Mouse (Mus musculus): ENCODE data around the gene Dock1. TPM values are rescaled to one million over a fixed set of nuclear protein-coding genes. Genes with fewer than 3 reads are reported as not detected.

The Dock1 gene
- 5.7 and 9.2 TPM in 2 replicates for polyA plus RNA-seq (2015; fragmentation: Nextera tagmentation; extraction: Ambion mirVana)

GRCm38 (mm10) chr7:134670312-134671002 is at the start of gene Dock1:
Gene Dock1, plus strand, starts transcription at chr7:134670654.
- Histone ChIP-seq H3K27me3 (replicated peaks) (peaks cover 34% of the 10 kb centered on the region), H3K9ac (replicated peaks) (peak within 1 kb of the TSS; percentile 60), H3K27ac (replicated peaks) (peak within 1 kb of the TSS; percentile 78), H3K4me2 (peak within 1 kb of the TSS; percentile 99), H3K9me3 (replicated peaks) (no peaks in the 10 kb centered on the region), H3K4me3 (replicated peaks) (peak within 1 kb of the TSS; percentile 64), H3K36me3 (no peaks in the 10 kb centered on the region), H3K4me1 (peaks cover 35% of the 10 kb centered on the region)
- 2% methylated on average over 66 of the region's 77 CpGs for WGBS
- peak; percentile 79 for ATAC-seq (ENCODE audit: low FRiP score)

GRCm38 (mm10) chr7:134627906-134628305 is 42.5 kb upstream of the Dock1 start:
- no peak overlapping the region for H3K4me3 ChIP-seq (replicated peaks)
- no peaks in the 10 kb centered on the region for H3K4me1 ChIP-seq
- no peak overlapping the region for H3K4me2 ChIP-seq
- 88% methylated on average over 4 of the region's 4 CpGs for WGBS
- ATAC-seq (ENCODE audit: low FRiP score) = no peak
- no peak overlapping the region for H3K9ac ChIP-seq (replicated peaks)
- H3K9me3 ChIP-seq (replicated peaks) = no peaks in the 10 kb centered on the region
- no peaks in the 10 kb centered on the region for H3K36me3 ChIP-seq
- H3K27ac ChIP-seq (replicated peaks) = no peak overlapping the region
- no peaks in the 10 kb centered on the region for H3K27me3 ChIP-seq (replicated peaks)

GRCm38 (mm10) chr7:134650246-134650830 is 20.1 kb upstream of the Dock1 start:
- H3K27me3 ChIP-seq (replicated peaks) = no peaks in the 10 kb centered on the region
- no peak overlapping the region for H3K4me2 ChIP-seq
- H3K36me3 ChIP-seq = no peaks in the 10 kb centered on the region
- H3K9ac ChIP-seq (replicated peaks) = no peak overlapping the region
- H3K27ac ChIP-seq (replicated peaks) = no peak overlapping the region
- no peaks in the 10 kb centered on the region for H3K4me1 ChIP-seq
- WGBS = 91% methylated on average over 8 of the region's 8 CpGs
- H3K9me3 ChIP-seq (replicated peaks) = no peaks in the 10 kb centered on the region
- ATAC-seq (ENCODE audit: low FRiP score) = no peak
- no peak overlapping the region for H3K4me3 ChIP-seq (replicated peaks)

GRCm38 (mm10) chr7:134651071-134651470 is 19.4 kb upstream of the Dock1 start:
- Histone ChIP-seq H3K9ac (replicated peaks) (no peak overlapping the region), H3K4me2 (no peak overlapping the region), H3K4me1 (no peaks in the 10 kb centered on the region), H3K4me3 (replicated peaks) (no peak overlapping the region), H3K9me3 (replicated peaks) (no peaks in the 10 kb centered on the region), H3K27me3 (replicated peaks) (no peaks in the 10 kb centered on the region), H3K27ac (replicated peaks) (no peak overlapping the region), H3K36me3 (no peaks in the 10 kb centered on the region)
- no peak for ATAC-seq (ENCODE audit: low FRiP score)
- 79% methylated on average over 3 of the region's 3 CpGs for WGBS

GRCm38 (mm10) chr7:134663241-134663640 is 7.2 kb upstream of the Dock1 start:
- 38% methylated on average over 2 of the region's 2 CpGs for WGBS
- H3K9ac ChIP-seq (replicated peaks) = no peak overlapping the region
- no peak overlapping the region for H3K4me3 ChIP-seq (replicated peaks)
- H3K27ac ChIP-seq (replicated peaks) = no peak overlapping the region
- H3K4me2 ChIP-seq = no peak overlapping the region
- ATAC-seq (ENCODE audit: low FRiP score) = no peak
- no peaks in the 10 kb centered on the region for H3K27me3 ChIP-seq (replicated peaks)
- peaks cover 3% of the 10 kb centered on the region; the same call in 1 of the 2 replicates for H3K36me3 ChIP-seq
- no peaks in the 10 kb centered on the region for H3K9me3 ChIP-seq (replicated peaks)
- H3K4me1 ChIP-seq = no peaks in the 10 kb centered on the region

- Histone ChIP-seq H3K9me3 (replicated peaks) (no peaks in the 10 kb centered on the region), H3K9ac (replicated peaks) (no peak overlapping the region), H3K36me3 (no peaks in the 10 kb centered on the region), H3K4me3 (replicated peaks) (no peak overlapping the region), H3K27ac (replicated peaks) (no peak overlapping the region), H3K4me1 (peaks cover 11% of the 10 kb centered on the region), H3K4me2 (no peak overlapping the region), H3K27me3 (replicated peaks) (peaks cover 22% of the 10 kb centered on the region)
- ATAC-seq (ENCODE audit: low FRiP score) = no peak
- 82% methylated on average over 5 of the region's 5 CpGs for WGBS
Measured at GRCm38 (mm10) chr7:134665642-134666282, 4.7 kb upstream of the Dock1 start.

GRCm38 (mm10) chr7:134667271-134667702 is 3.2 kb upstream of the Dock1 start:
- Histone ChIP-seq H3K27me3 (replicated peaks) (peaks cover 34% of the 10 kb centered on the region), H3K9me3 (replicated peaks) (no peaks in the 10 kb centered on the region), H3K36me3 (no peaks in the 10 kb centered on the region), H3K27ac (replicated peaks) (no peak overlapping the region), H3K4me2 (no peak overlapping the region), H3K4me3 (replicated peaks) (no peak overlapping the region), H3K4me1 (peaks cover 26% of the 10 kb centered on the region), H3K9ac (replicated peaks) (no peak overlapping the region)
- no peak for ATAC-seq (ENCODE audit: low FRiP score)
- WGBS = 85% methylated on average over 4 of the region's 4 CpGs

GRCm38 (mm10) chr7:134669474-134670311 is 761 bp upstream of the Dock1 start:
- ATAC-seq (ENCODE audit: low FRiP score) = peak; percentile 42; the same call in 1 of the 2 replicates
- H3K9me3 ChIP-seq (replicated peaks) = no peaks in the 10 kb centered on the region
- H3K4me3 ChIP-seq (replicated peaks) = peak overlapping the region; percentile 64
- H3K4me1 ChIP-seq = peaks cover 35% of the 10 kb centered on the region
- peaks cover 34% of the 10 kb centered on the region for H3K27me3 ChIP-seq (replicated peaks)
- no peaks in the 10 kb centered on the region for H3K36me3 ChIP-seq
- no peak overlapping the region for H3K27ac ChIP-seq (replicated peaks)
- H3K9ac ChIP-seq (replicated peaks) = peak overlapping the region; percentile 60; the same call in 1 of the 2 replicates
- peak overlapping the region; percentile 99 for H3K4me2 ChIP-seq
- WGBS = 92% methylated on average over 14 of the region's 14 CpGs

GRCm38 (mm10) chr7:134671003-134671461 is 578 bp downstream of the Dock1 start:
- WGBS = 3% methylated on average over 28 of the region's 28 CpGs
- H3K9ac ChIP-seq (replicated peaks) = peak overlapping the region; percentile 60
- H3K4me2 ChIP-seq = peak overlapping the region; percentile 99
- H3K27me3 ChIP-seq (replicated peaks) = peaks cover 34% of the 10 kb centered on the region
- no peaks in the 10 kb centered on the region for H3K9me3 ChIP-seq (replicated peaks)
- H3K4me1 ChIP-seq = peaks cover 35% of the 10 kb centered on the region
- ATAC-seq (ENCODE audit: low FRiP score) = peak; percentile 62; the same call in 1 of the 2 replicates
- no peaks in the 10 kb centered on the region for H3K36me3 ChIP-seq
- peak overlapping the region; percentile 78 for H3K27ac ChIP-seq (replicated peaks)
- H3K4me3 ChIP-seq (replicated peaks) = peak overlapping the region; percentile 64

GRCm38 (mm10) chr7:134671467-134671901 is 1.0 kb downstream of the Dock1 start:
- H3K27ac ChIP-seq (replicated peaks) = peak overlapping the region; percentile 46
- no peak for ATAC-seq (ENCODE audit: low FRiP score)
- WGBS = 40% methylated on average over 7 of the region's 7 CpGs

GRCm38 (mm10) chr7:134673135-134673534 is 2.7 kb downstream of the Dock1 start:
- Histone ChIP-seq H3K4me3 (replicated peaks) (no peak overlapping the region), H3K9ac (replicated peaks) (no peak overlapping the region), H3K27me3 (replicated peaks) (peaks cover 34% of the 10 kb centered on the region), H3K4me1 (peaks cover 35% of the 10 kb centered on the region), H3K9me3 (replicated peaks) (no peaks in the 10 kb centered on the region), H3K27ac (replicated peaks) (no peak overlapping the region), H3K4me2 (no peak overlapping the region), H3K36me3 (no peaks in the 10 kb centered on the region)
- no peak for ATAC-seq (ENCODE audit: low FRiP score)
- 90% methylated on average over 5 of the region's 5 CpGs for WGBS

More at GRCm38 (mm10) chr7:134671467-134671901, 1.0 kb downstream of the Dock1 start:
- H3K9me3 ChIP-seq (replicated peaks) = no peaks in the 10 kb centered on the region
- peaks cover 34% of the 10 kb centered on the region for H3K27me3 ChIP-seq (replicated peaks)
- peak overlapping the region; percentile 60; the same call in 1 of the 2 replicates for H3K9ac ChIP-seq (replicated peaks)
- H3K4me3 ChIP-seq (replicated peaks) = peak overlapping the region; percentile 64
- H3K4me2 ChIP-seq = peak overlapping the region; percentile 99
- H3K36me3 ChIP-seq = no peaks in the 10 kb centered on the region
- peaks cover 35% of the 10 kb centered on the region for H3K4me1 ChIP-seq
